Mouse (Mus musculus) olfactory bulb, adult 2 months (tissue): ENCODE measurements around the gene Atg4d. TPM values are rescaled to one million over a fixed set of nuclear protein-coding genes. Genes with fewer than 3 reads are reported as not detected.

ENCODE experiments used
- H3K27ac ChIP-seq: fragments of 200-500 bp; 2 replicates; pipeline ENCODE4 v1.5.1; 2012; ENCODE audit warnings: low read depth, low read length; ENCODE audit not compliant: insufficient read depth
- H3K4me1 ChIP-seq: fragments of 200-500 bp; 2 replicates; pipeline ENCODE4 v1.6.1; 2012; ENCODE audit warnings: low read length; ENCODE audit not compliant: control insufficient read depth, insufficient read depth
- H3K4me3 ChIP-seq: fragments of 200-500 bp; 2 replicates; pipeline ENCODE4 v1.5.1; 2012; ENCODE audit warnings: mild to moderate bottlenecking, low read depth, low read length, moderate library complexity; ENCODE audit not compliant: insufficient read depth
- CTCF ChIP-seq: fragments of 200-500 bp; IDR thresholded peaks from 2 replicates; pipeline ENCODE4 v1.5.1; 2012; ENCODE audit warnings: low read depth, mild to moderate bottlenecking, low read length, moderate library complexity; ENCODE audit not compliant: insufficient read depth
- POLR2A ChIP-seq: fragments of 200-500 bp; IDR thresholded peaks from 2 replicates; pipeline ENCODE4 v1.6.1; 2012; ENCODE audit warnings: mild to moderate bottlenecking, low read depth, low read length, moderate library complexity; ENCODE audit not compliant: insufficient read depth
- WGBS: fragments of 180-500 bp; shearing (Covaris S2); methylation state at CpG from one replicate; pipeline ENCODE4 v1.1.7; 2018; 5-methylcytosine and 5-hydroxymethylcytosine counted together
- polyA plus RNA-seq: library from polyadenylated mRNA; stranded (reverse); fragments of >200 nt; gene quantifications from 2 replicates; pipeline ENCODE4 v1.2.4, GENCODE M21; 2012; ENCODE audit warnings: low replicate concordance; ENCODE audit not compliant: missing spikeins, insufficient read depth, insufficient read length

Atg4d gene
- polyA plus RNA-seq, 1 experiment: not detected

GRCm38 (mm10) chr9:21227342-21227741 is 37.8 kb upstream of the Atg4d start:
- no peak overlapping the region for H3K27ac ChIP-seq
- TF ChIP-seq CTCF: no peak
- TF ChIP-seq POLR2A: no peak
- peaks cover 17% of the 10 kb centered on the region for H3K4me1 ChIP-seq
- H3K4me3 ChIP-seq: peak overlapping the region; percentile 19
- 16% methylated on average over 16 of the region's 16 CpGs for WGBS

DNA sequence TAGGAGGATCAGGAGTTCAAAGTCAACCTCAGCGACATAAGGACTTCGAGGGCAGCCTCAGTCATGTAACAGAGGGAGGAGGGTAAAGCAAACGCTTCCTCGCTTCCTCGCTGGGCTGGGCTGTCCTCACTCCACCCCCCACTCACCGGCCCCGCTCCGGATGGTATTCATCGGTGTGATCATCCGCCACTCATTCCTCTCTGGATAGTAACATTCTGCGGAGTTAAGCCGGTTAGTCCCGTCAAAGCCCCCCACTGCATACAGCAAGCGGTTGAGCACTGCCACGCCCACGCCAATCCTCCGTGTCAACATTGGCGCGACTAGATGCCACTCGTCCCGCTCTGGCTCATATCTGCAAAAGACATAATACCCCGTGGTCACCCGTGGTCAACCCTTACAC is 33.5 kb upstream of the Atg4d start:
- H3K4me1 ChIP-seq: peaks cover 21% of the 10 kb centered on the region
- H3K27ac ChIP-seq: no peak overlapping the region
- TF ChIP-seq CTCF: no peak
- no peak for TF ChIP-seq POLR2A
- WGBS: 69% methylated on average over 23 of the region's 23 CpGs
- no peak overlapping the region for H3K4me3 ChIP-seq

DNA sequence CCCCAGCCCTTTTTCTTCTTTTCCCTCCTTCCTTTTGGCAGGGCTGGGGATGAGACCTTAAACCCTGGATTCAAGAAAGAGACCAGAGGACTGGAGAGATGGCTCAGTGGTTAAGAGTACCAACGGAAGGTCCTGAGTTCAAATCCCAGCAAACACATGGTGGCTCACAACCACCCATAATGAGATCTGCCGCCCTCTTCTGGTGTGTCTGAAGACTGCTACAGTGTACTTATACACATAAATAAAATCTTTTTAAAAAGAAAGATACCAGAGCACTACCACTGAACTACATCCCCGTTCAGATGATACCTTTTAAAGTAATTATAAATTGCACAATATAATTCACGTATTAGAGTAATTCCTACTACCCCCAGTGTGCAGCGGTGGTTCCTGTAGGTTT is 32.2 kb upstream of the Atg4d start:
- TF ChIP-seq CTCF (no peak), POLR2A (no peak)
- Histone ChIP-seq H3K4me1 (peaks cover 24% of the 10 kb centered on the region), H3K27ac (no peak overlapping the region), H3K4me3 (no peak overlapping the region)
- WGBS: 90% methylated on average over 5 of the region's 5 CpGs

GRCm38 (mm10) chr9:21233366-21233765 is 31.7 kb upstream of the Atg4d start:
- 93% methylated on average over 29 of the region's 29 CpGs for WGBS
- Histone ChIP-seq H3K4me3 (no peak overlapping the region), H3K27ac (no peak overlapping the region), H3K4me1 (peaks cover 20% of the 10 kb centered on the region)
- no peak for TF ChIP-seq POLR2A
- no peak for TF ChIP-seq CTCF

DNA sequence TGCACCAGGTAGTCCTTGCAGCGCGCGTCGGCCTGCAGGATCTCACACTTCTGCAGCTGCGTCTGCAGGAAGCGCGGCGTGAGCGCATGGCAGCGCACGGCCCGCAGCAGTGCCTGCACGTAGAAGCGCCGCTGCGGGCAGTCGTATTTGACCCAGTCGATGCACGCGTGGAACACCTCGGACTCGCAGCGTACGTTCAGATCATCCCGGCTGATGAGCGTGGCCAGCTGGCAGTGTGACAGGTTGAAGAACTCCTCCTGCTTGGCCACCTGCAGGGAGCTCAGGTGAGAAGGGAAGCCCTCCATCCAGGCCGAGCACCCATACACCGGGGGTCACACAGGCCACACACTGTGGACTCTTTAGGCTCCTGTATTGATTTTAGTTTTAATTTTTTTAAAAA is 31.3 kb upstream of the Atg4d start:
- WGBS: 84% methylated on average over 28 of the region's 28 CpGs
- H3K4me1 ChIP-seq: peaks cover 16% of the 10 kb centered on the region
- TF ChIP-seq POLR2A: no peak
- no peak for TF ChIP-seq CTCF
- no peak overlapping the region for H3K27ac ChIP-seq
- H3K4me3 ChIP-seq: no peak overlapping the region

DNA sequence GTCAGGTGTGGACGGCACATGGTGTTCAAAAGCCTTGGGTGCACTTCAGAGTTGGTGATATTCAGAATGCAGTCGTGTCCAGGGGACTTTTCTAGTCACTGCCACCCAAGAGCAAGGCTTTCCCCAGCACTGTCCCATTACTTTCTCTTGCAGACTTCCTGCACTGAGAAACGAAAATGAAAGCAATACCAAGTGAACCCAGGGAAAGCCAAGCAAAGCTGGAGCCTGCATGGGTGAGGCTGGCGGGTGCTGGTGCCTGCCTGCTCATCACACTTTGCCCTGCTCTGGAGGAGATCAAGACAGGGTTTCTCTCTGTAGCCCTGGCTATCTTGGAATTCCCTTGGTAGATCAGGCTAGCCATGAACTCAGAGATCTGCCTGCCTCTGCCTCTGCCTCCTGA is 29.8 kb upstream of the Atg4d start:
- Histone ChIP-seq H3K4me3 (no peak overlapping the region), H3K4me1 (peaks cover 18% of the 10 kb centered on the region), H3K27ac (no peak overlapping the region)
- 86% methylated on average over 4 of the region's 4 CpGs for WGBS
- TF ChIP-seq CTCF (no peak), POLR2A (no peak)

DNA sequence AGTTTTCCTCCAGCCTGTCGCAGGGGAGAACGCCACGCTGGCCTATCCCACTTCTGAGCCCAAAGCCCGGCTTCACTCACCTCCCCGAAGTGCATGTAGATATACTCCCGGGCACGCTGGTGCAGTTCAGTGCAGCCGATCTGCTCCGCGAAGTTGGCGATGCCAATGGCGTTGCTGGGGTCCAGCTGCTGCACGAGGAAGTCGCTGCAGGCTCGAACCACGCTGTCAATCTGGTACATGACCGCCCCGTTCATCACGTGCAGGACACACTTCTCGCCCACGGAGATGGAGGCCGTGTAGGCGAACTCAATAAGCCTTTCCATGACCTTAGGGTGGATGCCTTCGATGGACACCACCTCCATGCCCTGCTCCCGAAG is 28.1 kb upstream of the Atg4d start:
- TF ChIP-seq POLR2A (no peak), CTCF (no peak)
- 76% methylated on average over 25 of the region's 25 CpGs for WGBS
- peak overlapping the region; percentile 85 for H3K4me3 ChIP-seq
- peak overlapping the region; percentile 9; the same call in 1 of the 2 replicates for H3K27ac ChIP-seq
- peaks cover 18% of the 10 kb centered on the region for H3K4me1 ChIP-seq

DNA sequence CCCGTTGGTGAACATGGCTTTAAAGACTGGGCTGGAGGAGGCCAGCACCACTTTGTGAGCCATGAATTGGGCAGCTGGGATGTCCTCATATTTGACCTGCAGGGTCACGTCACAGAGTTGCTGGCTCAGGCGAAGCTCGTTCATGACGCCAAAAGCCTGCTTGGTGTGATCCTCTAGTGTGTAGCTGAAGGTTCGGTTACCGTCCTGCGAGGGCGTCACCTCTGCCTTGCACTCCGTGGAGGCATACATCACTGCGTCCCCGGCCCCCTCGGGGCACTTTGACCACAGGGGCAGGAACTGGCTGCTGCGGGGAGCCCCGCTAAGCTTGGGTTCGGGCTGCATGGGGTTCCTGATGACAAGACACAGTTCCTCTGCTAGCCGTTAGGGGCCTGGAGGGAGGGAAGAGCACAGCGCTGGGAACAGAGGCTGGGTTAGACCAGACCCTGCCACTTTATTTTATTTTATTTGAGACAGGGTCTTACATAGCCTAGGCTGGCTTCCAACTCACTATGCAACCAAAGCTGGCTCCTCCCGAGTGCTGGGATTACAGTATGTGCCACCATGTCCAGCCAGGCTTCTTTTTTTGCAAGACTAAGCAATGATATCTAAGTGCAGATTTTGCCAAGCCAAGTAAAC is 27.6 kb upstream of the Atg4d start:
- Histone ChIP-seq H3K4me3 (peak overlapping the region; percentile 85), H3K27ac (peak overlapping the region; percentile 87), H3K4me1 (peaks cover 18% of the 10 kb centered on the region)
- no peak for TF ChIP-seq POLR2A
- no peak for TF ChIP-seq CTCF
- 10% methylated on average over 19 of the region's 19 CpGs for WGBS

GRCm38 (mm10) chr9:21238004-21238732 is 26.9 kb upstream of the Atg4d start:
- Histone ChIP-seq H3K4me1 (peaks cover 18% of the 10 kb centered on the region), H3K4me3 (peak overlapping the region; percentile 85), H3K27ac (peak overlapping the region; percentile 87)
- no peak for TF ChIP-seq POLR2A
- no peak for TF ChIP-seq CTCF
- WGBS: 1% methylated on average over 29 of the region's 31 CpGs
